Mouse (Mus musculus) layer of hippocampus, adult 9-10 months (tissue): ENCODE results near the gene Slc25a10.

Experiments used
- DNase-seq: peaks from one replicate; pipeline ENCODE4 v3.0.0; 2022; ENCODE audit warnings: low spot score

Slc25a10 gene

DNA sequence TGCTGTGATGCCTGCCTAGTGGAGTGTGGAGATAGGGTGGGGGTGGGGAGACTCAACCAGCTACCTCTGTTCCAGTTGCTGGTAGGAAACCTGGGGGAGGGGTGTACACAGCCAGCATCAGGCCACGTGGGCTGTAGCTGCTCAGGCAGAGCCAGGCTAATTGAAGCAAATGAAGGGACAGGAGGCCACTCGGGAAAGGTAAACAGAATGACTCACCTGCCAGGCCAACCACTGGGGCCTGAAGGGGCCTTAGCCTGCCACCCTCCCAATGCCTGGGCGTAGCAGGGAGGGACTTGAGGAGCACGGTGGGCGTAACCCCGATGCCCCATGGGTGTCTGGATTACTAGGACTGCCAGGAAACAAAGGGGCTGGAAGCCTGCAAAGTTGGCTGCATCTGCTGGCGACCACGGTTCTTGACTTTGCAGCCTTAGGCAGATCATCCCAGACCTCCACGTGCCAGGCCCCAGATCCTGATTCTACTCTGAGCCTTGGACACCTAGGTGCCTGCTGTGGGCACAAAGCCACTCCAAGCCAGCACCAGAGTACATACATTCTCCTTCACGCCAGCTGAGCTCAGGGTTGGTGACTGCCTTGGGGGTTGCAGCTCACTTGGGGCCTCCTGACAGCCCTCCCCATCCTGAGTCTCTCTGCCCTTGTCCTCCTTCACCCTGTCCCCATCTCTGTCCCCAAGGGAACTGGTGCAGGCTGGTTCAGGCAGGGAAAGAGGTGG, 47.8 kb downstream of the Slc25a10 start:
- no peak for DNase-seq

DNA sequence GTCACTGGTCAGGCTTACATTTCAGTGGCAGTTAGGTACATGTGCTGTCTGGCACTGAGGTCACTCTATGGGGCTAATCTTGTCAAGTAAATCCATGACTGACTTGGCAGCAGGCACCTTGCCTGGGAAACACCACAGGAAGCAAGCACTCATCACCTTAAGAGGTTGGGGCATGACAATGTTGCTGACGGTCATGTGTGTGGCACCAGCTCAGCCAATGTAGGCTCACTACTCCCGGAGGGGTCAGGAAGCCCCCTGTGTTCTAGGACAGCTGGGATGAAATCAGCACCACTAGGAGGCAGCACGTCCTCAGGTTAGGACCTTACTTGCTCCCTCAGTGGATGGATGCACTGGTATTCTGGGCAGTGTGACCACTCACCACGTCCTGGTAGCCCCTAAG, 50.3 kb downstream of the Slc25a10 start:
- no peak for DNase-seq

DNA sequence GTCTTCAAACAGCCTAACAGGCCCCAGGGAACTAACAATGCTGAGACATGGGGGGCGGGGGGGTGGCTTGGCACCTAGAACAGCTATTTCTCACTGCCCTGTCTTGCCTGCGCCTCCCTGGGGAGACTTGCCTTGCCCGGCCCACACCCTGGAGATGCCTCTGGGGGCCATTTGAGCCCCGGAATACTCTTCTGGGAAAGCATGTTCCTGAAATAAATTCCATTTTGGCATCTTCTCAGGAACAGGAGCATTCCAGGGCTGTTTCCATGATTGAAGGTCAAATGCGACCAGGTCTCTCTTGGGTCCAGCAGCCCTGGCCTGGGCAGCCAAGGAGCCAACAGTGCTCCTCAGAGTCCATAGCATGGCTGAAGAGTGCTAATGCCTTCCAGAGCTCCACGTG, 50.7 kb downstream of the Slc25a10 start:
- DNase-seq = no peak

GRCm38 (mm10) chr11:120545964-120546363, 54.3 kb downstream of the Slc25a10 start:
- DNase-seq = no peak

GRCm38 (mm10) chr11:120547469-120547868, 55.8 kb downstream of the Slc25a10 start:
- no peak for DNase-seq

GRCm38 (mm10) chr11:120548214-120548613, 56.6 kb downstream of the Slc25a10 start:
- no peak for DNase-seq

DNA sequence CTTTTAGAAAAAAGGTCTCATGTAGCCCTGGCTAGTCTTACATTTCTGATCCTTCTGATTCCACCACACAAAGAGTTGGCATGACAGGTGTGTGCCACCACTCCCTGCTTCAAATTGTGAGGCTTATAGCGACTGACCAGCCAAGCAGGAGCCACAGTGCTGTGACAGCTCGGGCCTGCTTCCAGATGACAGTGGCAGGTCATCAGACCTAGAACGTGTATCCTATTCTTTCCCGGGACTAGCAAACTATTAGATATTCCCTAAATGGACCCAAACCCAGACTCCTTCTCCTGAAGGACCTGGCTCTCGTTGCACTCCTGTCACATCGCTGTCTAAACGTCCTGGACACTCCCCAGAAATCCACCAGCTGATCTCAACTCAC, 57.1 kb downstream of the Slc25a10 start:
- no peak for DNase-seq
